Mouse (Mus musculus) megakaryocyte progenitor cell, adult 5-6 weeks (primary cell): ENCODE results near the gene Repin1. TPM values are rescaled to one million over a fixed set of nuclear protein-coding genes. Genes with fewer than 3 reads are reported as not detected.

Experiments
- ATAC-seq: replicated peaks from 2 replicates; pipeline ENCODE4 v1.8.0; 2016; ENCODE audit warnings: mild to moderate bottlenecking, moderate TSS enrichment, inconsistent platforms; ENCODE audit not compliant: poor library complexity
- total RNA-seq, 2 experiments: library from RNA; stranded (forward) in 1 of 2; stranded (reverse) in 1 of 2; fragments of 157-497, 149-512 nt in 1 of 2; fragments of 200-1000 nt in 1 of 2; gene quantifications; 2 replicates each; pipeline versions ENCODE4 v1.2.3 to v1.2.4; 2015 to 2017

The Repin1 gene
- total RNA-seq, 2 experiments from 2014 or later: 10.0 to 11.2 TPM

GRCm38 (mm10) chr6:48578736-48579135 lies 14.9 kb upstream of the Repin1 start:
- no peak for ATAC-seq

DNA sequence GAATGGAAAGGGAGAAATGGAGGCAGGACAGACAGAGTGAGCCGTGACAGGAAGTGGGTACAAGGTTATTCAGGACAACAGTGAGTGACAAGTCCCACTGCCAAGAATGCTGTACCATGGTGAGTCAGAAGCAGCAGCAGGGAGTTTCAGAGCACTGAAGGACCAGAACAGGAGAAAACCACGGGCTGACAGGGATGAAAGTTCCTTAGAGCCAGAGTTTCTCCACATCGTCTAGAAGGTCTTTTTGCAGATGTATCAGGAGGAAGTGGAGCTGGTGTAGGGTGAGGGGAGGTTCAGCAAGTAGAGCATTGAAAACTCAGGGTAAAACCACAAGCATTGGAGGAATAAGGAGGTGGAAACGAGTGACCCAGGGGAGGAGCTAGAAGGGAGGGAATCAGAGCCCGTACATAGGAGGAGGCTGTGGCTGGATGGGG lies 14.5 kb upstream of the Repin1 start:
- peak; percentile 76 for ATAC-seq

DNA sequence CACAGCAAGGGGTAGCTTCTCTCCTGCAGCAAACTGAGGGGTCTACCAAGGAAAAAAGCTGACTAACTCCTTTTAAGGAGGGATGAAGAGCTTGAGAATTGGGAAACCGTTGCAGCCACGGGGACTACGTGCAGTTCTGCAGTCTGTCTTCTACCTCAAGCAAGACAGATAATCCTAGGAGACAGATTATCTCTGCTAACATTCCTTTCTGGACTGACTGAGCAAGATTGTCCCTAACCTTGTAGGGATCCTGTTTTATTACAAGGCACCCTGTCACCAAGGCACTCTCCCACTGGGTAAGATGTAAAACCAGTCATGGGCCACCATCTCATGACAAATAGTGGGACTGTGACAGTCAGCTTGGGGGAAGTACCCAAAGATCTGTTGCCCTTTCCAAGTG lies 12.4 kb upstream of the Repin1 start:
- ATAC-seq: no peak

GRCm38 (mm10) chr6:48582037-48582436 lies 11.6 kb upstream of the Repin1 start:
- peak; percentile 74 for ATAC-seq

- 0 out of 2 replicates have a peak, but pooled peaks have one; percentile 7 for ATAC-seq
Observed at GRCm38 (mm10) chr6:48589194-48589750, 4.4 kb upstream of the Repin1 start, which contains the start of gene Gm45021. Gene Gm45021 (plus strand): TSS chr6:48589610.

GRCm38 (mm10) chr6:48591221-48591845 lies 2.4 kb upstream of the Repin1 start:
- ATAC-seq: no peak

DNA sequence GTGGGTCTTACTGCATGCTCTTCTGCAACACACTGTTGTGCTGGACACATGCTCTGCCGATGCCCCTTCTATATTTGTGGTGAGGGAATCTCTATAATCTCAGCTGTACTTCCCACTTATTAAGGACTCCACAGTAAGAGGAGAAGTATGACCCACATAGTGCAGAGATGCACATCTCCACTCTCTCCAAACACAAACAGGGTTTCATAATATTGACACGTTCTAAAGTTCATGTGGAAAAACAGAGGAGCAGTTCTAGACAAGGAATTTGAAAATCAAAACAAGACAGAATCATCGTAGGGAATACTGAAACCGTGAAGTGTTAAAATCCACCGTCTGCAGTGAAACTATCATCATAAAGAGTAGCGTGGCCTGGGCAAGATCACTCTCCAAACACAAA lies 1.8 kb upstream of the Repin1 start:
- no peak for ATAC-seq

GRCm38 (mm10) chr6:48594043-48594738 lies 508 bp downstream of the Repin1 start:
- peak; percentile 5; the same call in 1 of the 2 replicates for ATAC-seq

DNA sequence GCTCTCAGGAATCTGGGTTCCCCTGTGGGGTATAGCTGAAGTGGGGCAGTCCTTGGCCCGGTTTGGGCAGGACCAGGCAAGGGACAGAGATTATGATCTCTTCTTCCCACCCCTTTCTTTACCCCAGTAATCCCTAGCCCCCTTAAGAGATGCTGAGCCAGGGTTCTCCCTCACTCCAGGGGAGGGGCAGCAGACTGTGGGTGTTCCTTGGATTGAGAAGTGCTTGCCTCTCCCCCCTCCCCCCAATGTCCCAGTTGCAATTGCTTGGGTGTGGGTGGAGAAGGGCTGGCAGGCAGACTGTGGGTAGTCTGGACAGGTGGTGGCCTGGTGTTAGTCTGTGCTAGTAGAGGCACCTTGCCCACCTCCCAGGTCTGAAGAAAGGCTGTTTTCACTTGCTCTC lies 1.6 kb downstream of the Repin1 start:
- no peak for ATAC-seq

DNA sequence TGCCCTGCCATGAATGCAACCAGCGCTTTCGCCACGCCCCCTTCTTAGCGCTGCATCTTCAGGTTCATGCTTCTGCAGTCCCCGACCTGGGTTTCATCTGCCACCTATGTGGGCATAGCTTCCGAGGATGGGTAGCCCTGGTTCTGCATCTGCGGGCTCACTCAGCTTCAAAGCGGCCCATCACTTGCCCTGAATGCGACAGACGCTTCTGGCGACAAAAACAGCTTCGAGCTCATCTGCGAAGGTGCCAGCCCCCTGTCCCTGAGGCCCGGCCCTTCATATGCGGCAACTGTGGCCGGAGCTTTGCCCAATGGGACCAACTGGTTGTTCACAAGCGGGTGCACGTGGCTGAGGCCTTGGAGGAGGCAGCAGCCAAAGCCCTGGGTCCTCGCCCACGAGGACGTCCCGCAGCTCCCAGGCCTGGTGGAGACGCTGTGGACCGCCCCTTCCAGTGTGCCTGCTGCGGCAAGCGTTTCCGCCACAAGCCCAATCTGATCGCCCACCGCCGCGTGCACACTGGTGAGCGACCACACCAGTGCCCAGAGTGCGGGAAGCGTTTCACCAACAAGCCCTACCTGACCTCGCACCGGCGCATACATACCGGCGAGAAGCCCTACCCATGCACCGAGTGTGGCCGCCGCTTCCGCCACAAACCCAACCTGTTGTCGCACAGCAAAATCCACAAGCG lies 3.0 kb downstream of the Repin1 start:
- ATAC-seq: no peak

DNA sequence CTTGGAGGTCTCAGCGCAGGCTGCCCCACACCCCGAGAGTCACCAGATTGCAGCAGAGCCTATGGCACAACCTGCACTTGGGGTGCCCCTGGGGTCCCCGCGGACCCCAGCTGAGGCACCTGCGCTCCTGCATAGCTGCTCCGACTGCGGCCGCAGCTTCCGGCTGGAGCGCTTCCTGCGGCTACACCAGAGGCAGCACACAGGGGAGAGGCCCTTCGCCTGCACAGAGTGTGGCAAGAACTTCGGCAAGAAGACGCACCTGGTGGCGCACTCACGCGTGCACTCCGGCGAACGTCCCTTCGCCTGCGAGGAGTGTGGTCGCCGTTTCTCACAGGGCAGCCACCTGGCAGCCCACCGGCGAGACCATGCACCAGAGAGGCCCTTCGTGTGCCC lies 3.5 kb downstream of the Repin1 start:
- ATAC-seq: no peak

DNA sequence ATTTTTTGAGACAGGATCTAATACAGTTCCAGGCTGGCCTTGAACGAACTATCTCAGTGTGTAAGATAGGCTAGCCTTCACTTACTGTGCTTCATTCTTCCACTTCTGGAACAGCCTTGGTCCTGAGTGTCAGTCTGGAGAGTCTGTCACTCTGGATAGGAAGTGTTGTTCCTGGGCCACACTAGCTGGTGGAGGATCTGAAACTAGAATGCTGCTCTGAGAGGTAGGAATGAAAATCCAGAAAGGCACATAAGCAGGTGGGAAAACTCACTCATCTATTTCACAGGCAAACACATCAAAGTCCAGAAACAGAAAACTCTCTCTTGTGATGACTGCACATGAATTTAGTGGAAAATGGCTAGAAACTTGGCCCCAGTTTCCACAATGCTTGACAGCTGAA lies 6.9 kb downstream of the Repin1 start:
- no peak for ATAC-seq

DNA sequence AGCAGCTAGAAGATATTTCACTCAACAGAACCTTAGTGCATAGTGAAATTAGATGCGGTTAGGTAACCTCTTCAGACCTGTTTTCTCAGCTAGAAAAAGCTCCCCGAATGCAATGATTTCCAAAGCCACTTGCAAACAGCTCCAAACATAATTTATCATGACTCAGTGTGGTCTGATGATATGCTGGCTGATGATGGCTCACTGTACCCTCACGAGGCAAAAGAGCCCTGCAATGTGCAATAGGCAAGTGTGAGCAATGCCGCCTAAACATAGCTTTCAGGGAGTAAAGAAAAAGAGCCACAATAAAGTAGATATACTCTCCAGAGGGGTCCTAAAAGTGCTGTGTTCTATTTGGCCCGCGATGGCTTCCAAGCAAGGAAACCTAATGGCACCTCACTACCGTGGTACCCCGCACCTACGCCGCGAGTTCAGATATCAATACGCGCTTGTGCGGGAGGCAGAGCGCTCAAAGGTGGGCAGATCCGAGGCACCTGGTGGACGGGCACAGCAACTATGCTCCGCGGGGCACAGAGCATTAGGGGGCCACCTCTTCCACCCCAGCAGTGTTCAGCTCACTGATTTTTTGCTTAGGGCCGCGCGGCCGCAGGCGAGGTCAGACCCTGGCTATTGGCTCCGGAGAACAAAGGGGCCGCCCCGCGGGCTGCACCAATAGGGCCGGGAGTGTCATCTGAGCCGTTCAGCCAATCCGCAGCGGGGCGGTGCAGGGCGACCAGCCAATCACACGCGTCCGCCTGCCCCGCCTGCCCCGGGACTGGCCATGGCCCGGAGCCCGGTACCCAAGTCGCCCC lies 7.8 kb downstream of the Repin1 start, which contains the start of gene Zfp775:
Gene Zfp775 (plus strand): TSS at position 793 of the 809 bp plus-strand sequence.
- peak; percentile 98 for ATAC-seq

GRCm38 (mm10) chr6:48602080-48602741 lies 8.5 kb downstream of the Repin1 start:
- peak; percentile 32 for ATAC-seq

DNA sequence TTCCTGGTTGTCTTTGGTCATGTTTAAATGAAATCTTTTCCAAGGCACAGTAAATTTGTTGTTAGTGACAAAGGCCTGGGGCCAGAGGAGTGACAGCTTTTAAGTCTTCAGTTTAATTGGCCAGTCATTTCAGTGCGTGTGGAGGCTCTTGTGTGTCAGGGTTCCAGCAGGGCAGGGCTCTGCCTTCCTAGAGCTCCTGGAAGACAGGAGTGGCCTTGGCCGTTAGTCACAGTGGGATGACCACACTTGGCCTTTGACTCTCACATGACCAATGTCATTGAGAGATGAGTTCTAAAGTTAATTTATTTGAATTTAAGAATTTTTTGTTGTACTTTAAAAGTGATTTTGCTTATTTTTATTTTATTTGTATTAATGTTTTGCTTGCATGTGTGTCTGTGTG lies 14.4 kb downstream of the Repin1 start:
- no peak for ATAC-seq

GRCm38 (mm10) chr6:48609512-48609911 lies 15.8 kb downstream of the Repin1 start:
- ATAC-seq: peak; percentile 44

DNA sequence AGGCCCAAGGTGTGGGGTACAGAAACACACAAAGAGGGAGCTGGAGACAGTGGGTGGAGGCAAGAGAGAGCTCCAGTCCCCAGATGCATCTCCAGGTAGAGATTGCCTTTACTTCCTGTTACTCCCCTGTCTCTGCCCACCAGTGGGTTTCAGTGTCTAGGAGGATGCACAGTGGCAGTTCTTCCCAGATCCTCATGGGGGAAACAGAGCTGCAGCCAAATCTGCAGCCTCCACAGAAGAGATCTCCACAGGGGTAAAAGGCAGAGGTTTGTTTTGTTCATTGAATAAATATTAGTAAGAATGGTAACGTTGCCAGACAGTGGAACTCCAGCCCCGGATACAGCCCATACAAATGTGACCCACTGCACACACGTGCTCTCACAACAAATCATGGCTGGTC lies 17.0 kb downstream of the Repin1 start:
- no peak for ATAC-seq

- ATAC-seq: no peak
Observed at GRCm38 (mm10) chr6:48613464-48613863, 19.8 kb downstream of the Repin1 start.

DNA sequence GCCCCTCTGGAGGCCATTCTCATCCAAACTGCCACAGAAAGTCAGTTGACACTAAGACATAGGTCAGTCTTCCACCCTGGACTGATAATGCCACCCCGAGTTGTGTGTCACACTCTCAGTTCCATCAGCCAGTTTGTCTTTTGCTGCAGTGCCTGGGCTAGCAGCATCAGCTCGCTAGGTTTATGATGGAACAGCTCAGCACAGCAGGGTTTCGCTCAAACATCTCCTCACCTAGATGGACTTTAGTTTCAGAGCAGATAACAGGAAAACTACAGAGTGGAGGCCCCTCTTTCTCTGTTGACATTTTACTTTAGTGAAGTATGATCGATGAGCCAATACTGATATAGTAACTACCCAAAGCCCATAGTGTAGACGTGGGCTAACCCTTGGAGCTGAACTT lies 21.1 kb downstream of the Repin1 start:
- ATAC-seq: no peak

DNA sequence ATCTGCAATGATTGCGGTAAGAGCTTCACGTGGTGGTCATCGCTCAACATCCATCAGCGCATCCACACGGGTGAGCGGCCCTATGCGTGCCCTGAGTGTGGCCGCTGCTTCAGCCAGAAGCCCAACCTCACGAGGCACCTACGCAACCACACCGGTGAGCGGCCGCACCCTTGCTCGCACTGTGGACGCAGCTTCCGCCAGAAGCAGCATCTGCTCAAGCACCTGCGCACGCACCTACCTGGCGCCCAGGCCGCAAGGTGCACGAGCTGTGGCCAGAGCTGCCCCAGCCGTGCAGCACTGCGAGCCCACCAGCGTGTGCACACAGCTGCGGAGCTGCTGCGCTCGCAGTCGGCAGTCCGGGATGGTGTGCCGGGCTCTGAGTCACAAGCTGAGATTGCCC lies 26.3 kb downstream of the Repin1 start:
- no peak for ATAC-seq
